Mouse (Mus musculus) forebrain, embryonic 13.5 days (tissue): ENCODE data around the gene Napepld. TPM values are rescaled to one million over a fixed set of nuclear protein-coding genes. Genes with fewer than 3 reads are reported as not detected.
"Not testable (repeated sequence)": the region's sequence is repeated elsewhere in the genome, so short reads cannot be mapped to it uniquely, and the experiment has no call there.

Source experiments
- ATAC-seq: fragments of 200-750 bp; cut with Nextera tagmentation; 2 replicates; pipeline ENCODE4 v1.8.0; 2017
- H3K27ac ChIP-seq: fragments of 300-500 bp; sonication (generic); 2 replicates; pipeline ENCODE4 v1.5.1; 2015; ENCODE audit warnings: inconsistent platforms, mild to moderate bottlenecking, moderate library complexity
- H3K27me3 ChIP-seq: fragments of 300-500 bp; sonication (generic); 2 replicates; pipeline ENCODE4 v1.6.1; 2015; ENCODE audit warnings: mild to moderate bottlenecking, inconsistent platforms
- H3K36me3 ChIP-seq: fragments of 300-500 bp; sonication (generic); 2 replicates; pipeline ENCODE4 v1.6.1; 2015; ENCODE audit warnings: mild to moderate bottlenecking, inconsistent platforms; ENCODE audit not compliant: poor library complexity, severe bottlenecking
- H3K4me1 ChIP-seq: fragments of 300-500 bp; sonication (generic); 2 replicates; pipeline ENCODE4 v1.6.1; 2015; ENCODE audit warnings: inconsistent platforms
- H3K4me2 ChIP-seq: fragments of 300-500 bp; sonication (generic); 2 replicates; pipeline ENCODE4 v1.6.1; 2015; ENCODE audit warnings: inconsistent platforms, mild to moderate bottlenecking, moderate library complexity
- H3K4me3 ChIP-seq: fragments of 300-500 bp; sonication (generic); 2 replicates; pipeline ENCODE4 v1.5.1; 2015; ENCODE audit warnings: mild to moderate bottlenecking, inconsistent platforms
- H3K9ac ChIP-seq: fragments of 300-500 bp; sonication (generic); 2 replicates; pipeline ENCODE4 v1.6.1; 2015; ENCODE audit warnings: mild to moderate bottlenecking, inconsistent platforms
- H3K9me3 ChIP-seq: fragments of 300-500 bp; sonication (generic); replicated peaks from 2 replicates; pipeline ENCODE4 v1.6.1; 2016; ENCODE audit warnings: inconsistent platforms
- WGBS: fragments of 180-500 bp; shearing (Covaris S2); methylation state at CpG from one replicate; pipeline ENCODE4 v1.1.7; 2015; 5-methylcytosine and 5-hydroxymethylcytosine counted together
- polyA plus RNA-seq: library from polyadenylated mRNA; unstranded; fragments of >200 nt; fragmentation: Nextera tagmentation; extraction: Ambion mirVana; gene quantifications from 2 replicates; pipeline ENCODE4 v1.2.1, GENCODE M21; 2015

Napepld gene
- polyA plus RNA-seq, 1 experiment from 2014 or later, result 7.1 TPM

DNA sequence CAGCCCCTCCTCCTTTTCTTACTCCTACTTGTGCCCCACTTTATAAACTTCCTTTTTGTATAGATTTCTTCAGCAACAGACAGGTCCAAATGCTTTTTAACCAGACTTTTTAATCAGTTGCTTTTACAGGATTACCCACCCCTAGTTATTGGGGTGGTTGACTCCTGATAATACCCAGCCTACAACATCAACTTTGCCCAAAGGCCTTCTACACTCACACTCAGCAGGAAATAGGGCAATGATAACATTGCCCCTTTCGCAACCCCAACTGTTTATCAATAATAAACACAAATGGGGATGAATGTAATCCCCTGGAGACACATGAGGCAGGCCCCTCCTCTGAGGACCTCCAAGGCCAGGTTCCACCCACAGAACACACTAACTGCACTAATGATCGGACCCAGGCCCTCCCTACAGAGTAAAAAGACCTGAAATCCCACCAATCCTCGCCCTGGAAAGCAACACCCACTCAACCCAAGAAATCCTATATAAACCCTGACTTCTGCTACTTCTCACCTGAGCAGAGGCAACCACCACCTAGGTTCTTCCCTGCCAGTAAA lies 84.7 kb downstream of the Napepld start:
- Histone ChIP-seq H3K27me3 (no peaks in the 10 kb centered on the region), H3K9ac (no peak overlapping the region), H3K4me3 (no peak overlapping the region), H3K36me3 (no peaks in the 10 kb centered on the region), H3K9me3 (no peaks in the 10 kb centered on the region), H3K4me1 (no peaks in the 10 kb centered on the region), H3K27ac (no peak overlapping the region), H3K4me2 (no peak overlapping the region)
- 76% methylated on average over 3 of the region's 3 CpGs for WGBS
- ATAC-seq, result no peak

DNA sequence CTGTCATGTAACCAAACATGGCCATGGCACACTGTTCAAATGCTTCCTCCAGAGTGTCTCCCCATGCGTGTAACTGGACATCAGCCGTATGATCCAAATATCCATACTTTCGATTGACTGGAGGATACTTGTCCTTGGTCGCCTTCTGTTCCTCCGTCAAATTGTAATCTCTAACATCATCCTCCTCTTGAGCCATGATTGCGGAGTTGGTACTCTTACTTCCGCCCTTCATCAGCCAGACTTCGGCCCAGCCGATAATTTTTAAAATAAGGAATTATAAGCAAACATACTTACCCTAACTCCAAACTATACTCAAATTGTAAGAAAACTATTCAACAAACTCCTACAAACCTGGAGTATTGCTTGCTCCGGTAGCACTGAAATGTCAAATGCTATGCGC lies 86.9 kb downstream of the Napepld start:
- ATAC-seq, H3K27me3 ChIP-seq: not testable (repeated sequence)
- whole genome bisulfite sequencing, result 98% methylated on average over 11 of the region's 11 CpGs

More for the DNA sequence above, 86.9 kb downstream of the Napepld start:
- H3K4me2 ChIP-seq, H3K36me3 ChIP-seq, H3K4me3 ChIP-seq, H3K4me1 ChIP-seq, H3K9ac ChIP-seq, H3K9me3 ChIP-seq, H3K27ac ChIP-seq: not testable (repeated sequence)

Other genes with a start within 250 kb of the Napepld start
- gene Lrrc17, start 157.8 kb downstream of the Napepld start, polyA plus RNA-seq, result 3.9 TPM in 2 replicates
- gene Fbxl13, start 55.8 kb downstream of the Napepld start, polyA plus RNA-seq, result 0.09 and 0.29 TPM in 2 replicates
- gene Armc10, start 55.6 kb downstream of the Napepld start, polyA plus RNA-seq, result 82.1 and 84.1 TPM in 2 replicates
- gene Pmpcb, start 35.7 kb upstream of the Napepld start, polyA plus RNA-seq, result 96.4 and 99.8 TPM in 2 replicates
- gene Dnajc2, start 83.9 kb upstream of the Napepld start, polyA plus RNA-seq, result 83.5 and 86.9 TPM in 2 replicates
- 214 and 219 TPM in 2 replicates for gene Psmc2, start 83.9 kb upstream of the Napepld start, polyA plus RNA-seq
- gene Slc26a5, start 164.2 kb upstream of the Napepld start, polyA plus RNA-seq, result 0.05 and 0.08 TPM in 2 replicates